Mouse (Mus musculus) MEL (cell line): ENCODE measurements around the gene Ndufs2. TPM values are rescaled to one million over a fixed set of nuclear protein-coding genes. Genes with fewer than 3 reads are reported as not detected.

ENCODE experiments used
- DNase-seq: peaks from one replicate; pipeline ENCODE4 v3.0.0; 2011; ENCODE audit warnings: low read depth, low spot score
- H3K27ac ChIP-seq: 2 replicates; pipeline ENCODE4 v1.5.1; 2012; ENCODE audit warnings: low read depth, mild to moderate bottlenecking, control low read depth, low read length, moderate library complexity; ENCODE audit not compliant: control insufficient read depth
- H3K27me3 ChIP-seq, 2 experiments: fragments of 150-350 bp in 1 of 2; sonication (generic) in 1 of 2; 2 replicates each; pipeline ENCODE4 v1.6.1; 2012; ENCODE audit warnings: low read length in 2 of 2, mild to moderate bottlenecking in 2 of 2, improper control_type of control experiment in 1 of 2, moderate library complexity in 1 of 2; ENCODE audit not compliant: insufficient read depth in 2 of 2, control insufficient read depth in 1 of 2
- H3K36me3 ChIP-seq, 2 experiments: 2 replicates each; pipeline ENCODE4 v1.6.1; 2012 to 2014; ENCODE audit warnings: low read length in 2 of 2, improper control_type of control experiment in 1 of 2, inconsistent platforms in 1 of 2, mild to moderate bottlenecking in 1 of 2; ENCODE audit not compliant: insufficient read depth in 2 of 2, control insufficient read depth in 1 of 2
- H3K4me1 ChIP-seq, 2 experiments: fragments of 150-350 bp in 1 of 2; sonication (generic) in 1 of 2; 2 replicates each; pipeline ENCODE4 v1.6.1; 2012; ENCODE audit warnings: low read length in 2 of 2, improper control_type of control experiment in 1 of 2, mild to moderate bottlenecking in 1 of 2; ENCODE audit not compliant: insufficient read depth in 2 of 2, control insufficient read depth in 1 of 2
- H3K4me3 ChIP-seq, 2 experiments: fragments of 150-350 bp in 1 of 2; sonication (generic) in 1 of 2; 2 replicates each; pipeline ENCODE4 v1.5.1; 2012; ENCODE audit warnings: low read depth in 2 of 2, low read length in 2 of 2, mild to moderate bottlenecking in 2 of 2, moderate library complexity in 2 of 2, control low read depth in 1 of 2, improper control_type of control experiment in 1 of 2; ENCODE audit not compliant: control insufficient read depth in 1 of 2, insufficient read depth in 1 of 2
- H3K79me2 ChIP-seq: 2 replicates; pipeline ENCODE4 v1.6.1; 2012; ENCODE audit warnings: mild to moderate bottlenecking, low read length, moderate library complexity; ENCODE audit not compliant: control insufficient read depth, poor library complexity, insufficient read depth
- H3K9ac ChIP-seq: 2 replicates; pipeline ENCODE4 v1.6.1; 2012; ENCODE audit warnings: low read depth, mild to moderate bottlenecking, control low read depth, low read length, moderate library complexity; ENCODE audit not compliant: control insufficient read depth, poor library complexity, severe bottlenecking
- H3K9me3 ChIP-seq: fragments of 150-350 bp; sonication (generic); replicated peaks from 2 replicates; pipeline ENCODE4 v1.6.1; 2012; ENCODE audit warnings: mild to moderate bottlenecking, low read length, improper control_type of control experiment, moderate library complexity; ENCODE audit not compliant: insufficient read depth
- CHD1 ChIP-seq: IDR thresholded peaks from 2 replicates; pipeline ENCODE4 v1.6.1; 2012; ENCODE audit warnings: low read depth, mild to moderate bottlenecking, inconsistent platforms, low read length, improper control_type of control experiment
- CHD2 ChIP-seq: IDR thresholded peaks from 2 replicates; pipeline ENCODE4 v1.6.1; 2011; ENCODE audit warnings: low read length, improper control_type of control experiment
- E2F4 ChIP-seq: IDR thresholded peaks from 2 replicates; pipeline ENCODE4 v1.6.1; 2011; ENCODE audit warnings: low read depth, low read length, improper control_type of control experiment, borderline replicate concordance
- ELF1 ChIP-seq: IDR thresholded peaks from 2 replicates; pipeline ENCODE4 v1.6.1; 2014; ENCODE audit warnings: low read depth, mild to moderate bottlenecking, inconsistent platforms, low read length, improper control_type of control experiment, moderate library complexity
- GATA1 ChIP-seq: IDR thresholded peaks from 2 replicates; pipeline ENCODE4 v1.6.1; 2011; ENCODE audit warnings: low read depth, low read length, improper control_type of control experiment
- HCFC1 ChIP-seq: IDR thresholded peaks from 2 replicates; pipeline ENCODE4 v1.6.1; 2012; ENCODE audit warnings: low read depth, mild to moderate bottlenecking, inconsistent platforms, low read length, improper control_type of control experiment, moderate library complexity
- JUND ChIP-seq: IDR thresholded peaks from 2 replicates; pipeline ENCODE4 v1.6.1; 2011; ENCODE audit warnings: low read depth, mild to moderate bottlenecking, improper control_type of control experiment, low read length
- KAT2A ChIP-seq: conservative IDR thresholded peaks from 2 replicates; pipeline ENCODE4 v1.6.1; 2012; ENCODE audit warnings: low read depth, low read length, improper control_type of control experiment, inconsistent platforms
- MAFK ChIP-seq: IDR thresholded peaks from 2 replicates; pipeline ENCODE4 v1.6.1; 2011; ENCODE audit warnings: low read depth, mild to moderate bottlenecking, low read length, improper control_type of control experiment, borderline replicate concordance
- MAX ChIP-seq: IDR thresholded peaks from 2 replicates; pipeline ENCODE4 v1.6.1; 2011; ENCODE audit warnings: low read length, improper control_type of control experiment
- MAZ ChIP-seq: IDR thresholded peaks from 2 replicates; pipeline ENCODE4 v1.6.1; 2012; ENCODE audit warnings: low read depth, mild to moderate bottlenecking, inconsistent platforms, low read length, improper control_type of control experiment
- MEF2A ChIP-seq: IDR thresholded peaks from 2 replicates; pipeline ENCODE4 v1.6.1; 2014; ENCODE audit warnings: low read depth, mild to moderate bottlenecking, inconsistent platforms, low read length, improper control_type of control experiment; ENCODE audit not compliant: poor library complexity, insufficient replicate concordance, severe bottlenecking; ENCODE audit errors: extremely low read depth
- NELFE ChIP-seq: IDR thresholded peaks from 2 replicates; pipeline ENCODE4 v1.6.1; 2011; ENCODE audit warnings: low read depth, low read length, improper control_type of control experiment
- NRF1 ChIP-seq: IDR thresholded peaks from 2 replicates; pipeline ENCODE4 v1.6.1; 2014; ENCODE audit warnings: low read depth, mild to moderate bottlenecking, inconsistent platforms, low read length, improper control_type of control experiment, moderate library complexity; ENCODE audit not compliant: poor library complexity, insufficient read depth, severe bottlenecking
- POLR2AphosphoS2 ChIP-seq: IDR thresholded peaks from 2 replicates; pipeline ENCODE4 v1.6.1; 2011; ENCODE audit warnings: low read length, improper control_type of control experiment
- POLR2AphosphoS5 ChIP-seq: IDR thresholded peaks from 2 replicates; pipeline ENCODE4 v1.6.1; 2012; ENCODE audit warnings: low read depth, borderline replicate concordance, mild to moderate bottlenecking, inconsistent platforms, low read length, moderate library complexity, mixed read lengths
- RAD21 ChIP-seq: IDR thresholded peaks from 2 replicates; pipeline ENCODE4 v1.6.1; 2011; ENCODE audit warnings: mild to moderate bottlenecking, low read depth, low read length, improper control_type of control experiment
- TAL1 ChIP-seq: IDR thresholded peaks from 2 replicates; pipeline ENCODE4 v1.6.1; 2012; ENCODE audit warnings: mild to moderate bottlenecking, inconsistent platforms, low read length, moderate library complexity, mixed read lengths
- TBP ChIP-seq: IDR thresholded peaks from 2 replicates; pipeline ENCODE4 v1.8.0; 2011; ENCODE audit warnings: low read depth, low read length, improper control_type of control experiment
- ZC3H11A ChIP-seq: IDR thresholded peaks from 2 replicates; pipeline ENCODE4 v1.6.1; 2012; ENCODE audit warnings: low read depth, mild to moderate bottlenecking, inconsistent platforms, low read length, improper control_type of control experiment
- ZKSCAN1 ChIP-seq: IDR thresholded peaks from 2 replicates; pipeline ENCODE4 v1.6.1; 2012; ENCODE audit warnings: low read depth, mild to moderate bottlenecking, inconsistent platforms, low read length, improper control_type of control experiment, moderate library complexity
- ZMIZ1 ChIP-seq: IDR thresholded peaks from 2 replicates; pipeline ENCODE4 v1.6.1; 2012; ENCODE audit warnings: low read depth, mild to moderate bottlenecking, inconsistent platforms, low read length, improper control_type of control experiment, moderate library complexity
- ZNF384 ChIP-seq: IDR thresholded peaks from 2 replicates; pipeline ENCODE4 v1.6.1; 2012; ENCODE audit warnings: low read depth, mild to moderate bottlenecking, inconsistent platforms, low read length, improper control_type of control experiment
- polyA plus RNA-seq, 2 experiments: library from polyadenylated mRNA; stranded (reverse) in 1 of 2; unstranded in 1 of 2; fragments of >175 nt in 1 of 2; fragments of >200 nt in 1 of 2; gene quantifications; 2 replicates each; pipeline versions ENCODE4 v1.2.1 to v1.2.4; 2012; ENCODE audit warnings: low replicate concordance in 2 of 2, low read depth in 1 of 2; ENCODE audit not compliant: insufficient read length in 2 of 2, insufficient read depth in 1 of 2, missing spikeins in 1 of 2
- total RNA-seq: library from RNA; depleted of rRNA; stranded (reverse); fragments of 300-350 nt; gene quantifications from 2 replicates; pipeline ENCODE4 v1.2.3, GENCODE M21; 2012

Ndufs2 gene
- total and polyA plus RNA-seq, 3 experiments = 169 to 415 (median 292) TPM

GRCm38 (mm10) chr1:171287136-171288081 lies 36.2 kb upstream of the Ndufs2 start, which contains the start of gene Usp21 (continued):
- TF ChIP-seq JUND = no peak
- peak; percentile 71 for TF ChIP-seq TBP
- peak; percentile 57 for TF ChIP-seq ELF1
- no peak for TF ChIP-seq MAFK
- TF ChIP-seq ZMIZ1 = peak; percentile 58; the same call in 1 of the 2 replicates
- no peak for TF ChIP-seq TAL1
- TF ChIP-seq NRF1 = peak; percentile 96
- TF ChIP-seq ZKSCAN1 = no peak
- peak; percentile 79 for TF ChIP-seq NELFE
- peak; percentile 54; the same call in 1 of the 2 replicates for TF ChIP-seq MAZ
- no peak for TF ChIP-seq MEF2A
- TF ChIP-seq E2F4 = no peak
- TF ChIP-seq ZNF384 = no peak
- peak; percentile 88 for TF ChIP-seq POLR2AphosphoS2
- TF ChIP-seq MAX = no peak
- peak; percentile 92 for TF ChIP-seq HCFC1
- TF ChIP-seq POLR2AphosphoS5 = no peak
- TF ChIP-seq, all 39 proteins: peak for 12

DNA sequence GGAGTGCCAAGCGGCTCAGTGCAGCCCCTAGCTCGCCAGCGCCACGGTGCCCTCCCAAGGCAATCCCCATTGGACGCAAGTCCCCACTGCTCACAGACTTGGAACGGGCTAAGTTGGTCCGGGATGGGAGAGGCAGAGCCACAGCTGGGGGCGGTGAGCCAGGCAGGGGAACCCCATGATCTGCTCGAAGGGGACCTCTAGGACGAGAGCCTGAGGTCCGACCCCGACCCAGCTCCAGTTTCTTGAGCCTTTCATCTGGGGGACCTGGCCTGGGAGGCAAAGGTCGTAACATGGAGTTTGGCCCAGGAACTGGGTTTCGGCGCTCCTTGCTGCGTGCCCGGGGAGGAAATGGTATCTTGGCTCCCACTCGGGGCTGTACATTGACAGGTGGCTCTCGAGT lies 35.3 kb upstream of the Ndufs2 start:
- Histone ChIP-seq H3K9me3 (no peaks in the 10 kb centered on the region), H3K4me3 (no peak overlapping the region), H3K79me2 (peaks cover 7% of the 10 kb centered on the region; the same call in 1 of the 2 replicates), H3K27ac (no peak overlapping the region), H3K27me3 (no peaks in the 10 kb centered on the region), H3K4me1 (peaks cover 0 to 10% of the 10 kb centered on the region in 2 experiments; a peak in 3 of 4 replicates), H3K36me3 (peaks cover 0 to 8% of the 10 kb centered on the region in 2 experiments; a peak in 2 of 4 replicates), H3K9ac (no peak overlapping the region)
- no peak for DNase-seq
- TF ChIP-seq ZMIZ1 (no peak), ZC3H11A (no peak), CHD2 (no peak), JUND (no peak), ZKSCAN1 (no peak), E2F4 (no peak), CHD1 (no peak), GATA1 (no peak), KAT2A (no peak), RAD21 (no peak), MAZ (no peak), NRF1 (no peak), TAL1 (no peak), NELFE (no peak)
